Mouse (Mus musculus): ENCODE data around the gene Hist1h2ae.
"Not testable (repeated sequence)": the region's sequence is repeated elsewhere in the genome, so short reads cannot be mapped to it uniquely, and the experiment has no call there.

Hist1h2ae gene

DNA sequence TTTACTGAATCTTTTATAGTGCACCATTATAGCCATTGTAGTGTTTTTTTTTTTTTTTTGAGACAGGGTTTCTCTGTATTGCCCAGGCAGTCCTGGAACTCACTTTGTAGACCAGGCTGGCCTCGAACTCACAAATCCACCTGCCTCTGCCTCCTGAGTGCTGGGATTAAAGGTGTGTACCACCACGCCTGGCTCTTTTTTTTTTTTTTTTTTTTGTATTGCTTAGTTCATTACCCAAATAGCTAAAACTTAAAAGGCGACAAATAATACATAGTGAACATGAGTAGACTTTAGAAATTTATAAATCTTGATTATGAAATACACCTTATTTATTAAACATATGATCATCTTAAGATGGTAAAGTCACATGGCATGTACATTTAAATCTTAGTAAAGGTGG lies 29.5 kb downstream of the Hist1h2ae start:
- DNase-seq (ENCODE audit: low spot score in 2 of 2) = no peak

DNA sequence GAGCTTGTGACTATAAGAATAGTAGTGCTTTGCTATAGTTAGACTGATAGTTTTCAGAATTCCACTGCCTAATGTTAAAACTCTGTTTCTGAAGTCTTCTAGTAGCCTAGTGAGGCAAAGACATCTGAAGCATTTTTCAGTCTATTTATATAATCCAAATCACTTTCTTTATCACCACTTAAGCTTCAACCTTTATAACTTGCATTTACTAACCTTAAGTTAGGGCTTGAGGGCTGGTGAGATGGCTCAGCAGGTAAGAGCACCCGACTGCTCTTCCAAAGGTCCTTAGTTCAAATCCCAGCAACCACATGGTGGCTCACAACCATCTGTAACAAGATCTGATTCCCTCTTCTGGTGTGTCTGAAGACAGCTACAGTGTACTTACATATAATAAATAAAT lies 31.2 kb downstream of the Hist1h2ae start:
- not testable (repeated sequence) for DNase-seq (ENCODE audit: low spot score in 2 of 2)

DNA sequence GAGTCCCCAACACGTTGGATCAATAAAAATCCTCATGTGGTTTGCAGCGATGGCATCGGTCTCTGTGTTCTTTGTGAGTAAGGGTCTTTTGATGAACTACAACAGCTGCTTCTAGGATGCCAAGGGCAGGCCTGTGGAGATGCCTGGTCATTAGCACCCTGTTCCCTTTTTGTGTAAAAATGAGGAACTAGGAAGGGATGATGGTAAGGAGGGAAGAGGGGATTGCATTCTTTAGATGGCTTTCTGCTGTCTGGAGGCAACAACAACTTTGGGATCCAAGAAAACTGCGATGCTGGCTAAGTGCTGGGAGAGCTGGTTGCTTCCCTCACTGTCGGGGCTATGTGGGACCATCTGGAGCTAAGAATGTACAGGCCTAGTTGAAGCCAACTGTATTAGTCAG lies 32.8 kb downstream of the Hist1h2ae start:
- DNase-seq (ENCODE audit: low spot score in 2 of 2) = no peak

DNA sequence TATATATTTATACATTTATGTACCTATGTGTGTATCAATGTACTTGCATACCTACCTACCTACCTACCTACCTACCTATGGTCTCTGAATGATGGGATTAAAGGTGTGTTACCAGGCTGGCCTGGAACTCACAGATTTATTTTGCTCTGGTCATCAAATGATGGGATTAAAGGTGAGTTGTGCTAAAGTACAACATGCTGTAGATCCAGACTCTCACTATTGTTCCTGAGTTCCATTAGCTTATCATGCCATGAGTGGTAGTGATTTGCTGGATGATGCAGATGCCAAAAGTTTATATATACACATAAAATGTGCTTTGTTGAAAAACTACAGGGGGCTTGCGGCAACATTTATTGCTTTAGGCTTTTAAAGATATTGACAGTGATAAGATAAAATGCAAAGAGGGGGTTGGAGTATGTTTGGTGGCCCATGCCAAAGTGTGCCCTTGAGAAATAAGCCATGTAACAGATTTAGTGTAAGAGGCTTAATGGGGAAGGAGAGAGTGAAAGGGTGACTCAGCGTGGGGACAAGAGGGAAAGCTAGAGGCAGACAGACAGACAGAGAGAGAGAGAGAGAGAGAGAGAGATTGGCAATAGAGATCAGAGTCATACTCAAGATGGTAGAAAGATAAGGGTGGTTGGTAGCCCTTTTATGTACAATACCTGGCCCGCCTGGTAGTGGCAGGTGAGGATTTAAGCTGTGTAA lies 33.9 kb downstream of the Hist1h2ae start:
- DNase-seq (ENCODE audit: low spot score in 2 of 2) = no peak

DNA sequence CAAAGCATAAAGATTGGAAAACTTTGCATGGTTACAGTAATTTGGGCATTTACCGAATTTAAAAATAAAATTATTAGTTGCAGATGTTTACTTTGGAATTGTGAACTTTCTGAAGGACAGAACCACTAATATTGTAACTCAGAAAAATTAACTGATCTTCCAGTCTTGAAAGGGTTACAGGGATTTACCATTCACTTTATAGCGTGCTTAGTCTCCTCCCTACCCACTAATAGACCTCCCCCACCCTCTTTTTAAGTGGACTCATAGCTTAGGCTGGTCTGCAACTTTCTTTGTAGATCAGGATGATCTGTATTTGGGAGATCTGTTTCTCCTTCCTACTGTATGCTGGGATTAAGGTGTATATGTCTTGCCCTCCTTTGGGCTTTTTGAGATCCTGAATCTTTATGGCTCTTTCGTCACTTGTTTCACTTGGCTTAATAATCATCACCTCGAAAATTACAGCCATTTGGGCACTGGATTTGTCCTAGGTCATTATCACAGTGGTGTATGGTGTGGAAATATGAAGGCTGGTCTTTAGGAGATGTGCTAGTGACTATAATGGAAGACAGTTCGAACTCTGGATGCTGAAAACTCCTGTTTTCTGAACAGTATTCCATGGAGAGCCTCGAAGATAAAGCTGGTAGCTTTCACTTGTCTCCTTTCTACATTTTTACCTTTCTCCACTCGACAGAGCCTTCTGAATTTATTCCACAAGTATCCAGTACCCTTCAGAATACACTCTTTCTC lies 34.8 kb downstream of the Hist1h2ae start:
- DNase-seq (ENCODE audit: low spot score in 2 of 2) = no peak

DNA sequence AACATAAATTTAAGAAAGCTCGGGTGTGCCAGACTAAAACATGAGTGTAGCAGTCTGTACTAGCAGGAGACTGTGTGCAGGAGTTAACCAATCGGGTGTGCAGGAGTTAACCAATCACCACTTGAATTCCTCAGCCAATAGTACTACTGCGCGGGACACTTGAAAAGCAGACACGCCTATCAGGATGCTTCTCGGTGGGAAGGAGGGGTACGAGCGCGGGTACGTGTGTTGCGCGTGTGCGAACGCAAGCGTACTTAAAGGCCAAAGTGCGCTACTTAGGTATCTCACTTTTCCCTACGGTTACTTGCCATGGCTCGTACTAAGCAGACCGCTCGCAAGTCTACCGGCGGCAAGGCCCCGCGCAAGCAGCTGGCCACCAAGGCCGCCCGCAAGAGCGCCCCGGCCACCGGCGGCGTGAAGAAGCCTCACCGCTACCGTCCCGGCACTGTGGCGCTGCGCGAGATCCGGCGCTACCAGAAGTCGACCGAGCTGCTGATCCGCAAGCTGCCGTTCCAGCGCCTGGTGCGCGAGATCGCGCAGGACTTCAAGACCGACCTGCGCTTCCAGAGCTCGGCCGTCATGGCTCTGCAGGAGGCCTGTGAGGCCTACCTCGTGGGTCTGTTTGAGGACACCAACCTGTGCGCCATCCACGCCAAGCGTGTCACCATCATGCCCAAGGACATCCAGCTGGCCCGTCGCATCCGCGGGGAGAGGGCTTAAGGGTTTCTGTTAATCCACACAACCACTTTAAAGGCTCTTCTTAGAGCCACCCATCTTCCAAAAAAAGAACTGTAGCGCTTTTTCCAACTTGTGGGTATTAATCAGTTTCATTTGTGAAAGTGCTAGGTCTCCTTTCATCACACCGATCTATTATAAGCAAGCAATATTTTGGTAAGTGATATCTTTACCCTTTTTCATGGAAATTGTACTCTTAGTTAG lies 35.6 kb downstream of the Hist1h2ae start, which contains the start of gene Hist1h3g:
Gene Hist1h3g (plus strand): TSS at position 286 of the 939 bp plus-strand sequence.
- peak; percentile 86 to 94 for DNase-seq (ENCODE audit: low spot score in 2 of 2)

DNA sequence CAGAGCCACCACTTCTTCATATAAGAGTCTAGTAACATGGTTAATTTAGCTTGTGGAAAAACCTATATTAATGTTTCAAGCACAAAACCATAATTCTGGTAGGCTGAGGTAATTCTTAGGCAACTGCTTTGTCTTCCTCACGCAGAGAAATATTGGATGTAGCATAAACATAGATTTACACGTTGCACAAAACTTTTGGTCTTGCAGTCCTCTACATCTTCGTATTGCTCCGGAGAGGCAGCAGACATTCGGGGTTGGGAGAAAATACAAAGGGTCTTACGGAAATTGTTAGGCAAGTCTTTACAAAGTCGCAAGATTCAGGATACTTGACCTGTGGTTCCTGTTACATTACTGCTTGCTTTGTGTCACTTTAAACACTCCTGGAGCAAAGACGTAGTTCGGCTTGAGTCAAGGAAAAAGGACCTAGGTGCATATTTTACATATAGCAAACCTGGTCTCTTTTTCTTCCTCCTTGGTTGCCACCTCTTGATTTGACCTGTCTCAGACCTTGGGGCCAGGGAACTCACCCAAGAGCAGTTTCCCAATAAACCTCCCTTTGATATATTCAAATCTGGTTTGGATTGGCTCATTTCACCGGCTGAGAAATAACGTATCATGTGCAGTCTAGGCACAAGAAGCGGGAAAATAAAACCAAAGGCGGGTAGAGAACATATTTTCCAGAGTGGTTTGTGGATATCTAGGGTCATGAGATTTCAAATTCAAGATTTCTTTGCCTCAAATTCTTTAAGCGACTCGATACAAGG lies 36.5 kb downstream of the Hist1h2ae start:
- no peak for DNase-seq (ENCODE audit: low spot score in 2 of 2)

DNA sequence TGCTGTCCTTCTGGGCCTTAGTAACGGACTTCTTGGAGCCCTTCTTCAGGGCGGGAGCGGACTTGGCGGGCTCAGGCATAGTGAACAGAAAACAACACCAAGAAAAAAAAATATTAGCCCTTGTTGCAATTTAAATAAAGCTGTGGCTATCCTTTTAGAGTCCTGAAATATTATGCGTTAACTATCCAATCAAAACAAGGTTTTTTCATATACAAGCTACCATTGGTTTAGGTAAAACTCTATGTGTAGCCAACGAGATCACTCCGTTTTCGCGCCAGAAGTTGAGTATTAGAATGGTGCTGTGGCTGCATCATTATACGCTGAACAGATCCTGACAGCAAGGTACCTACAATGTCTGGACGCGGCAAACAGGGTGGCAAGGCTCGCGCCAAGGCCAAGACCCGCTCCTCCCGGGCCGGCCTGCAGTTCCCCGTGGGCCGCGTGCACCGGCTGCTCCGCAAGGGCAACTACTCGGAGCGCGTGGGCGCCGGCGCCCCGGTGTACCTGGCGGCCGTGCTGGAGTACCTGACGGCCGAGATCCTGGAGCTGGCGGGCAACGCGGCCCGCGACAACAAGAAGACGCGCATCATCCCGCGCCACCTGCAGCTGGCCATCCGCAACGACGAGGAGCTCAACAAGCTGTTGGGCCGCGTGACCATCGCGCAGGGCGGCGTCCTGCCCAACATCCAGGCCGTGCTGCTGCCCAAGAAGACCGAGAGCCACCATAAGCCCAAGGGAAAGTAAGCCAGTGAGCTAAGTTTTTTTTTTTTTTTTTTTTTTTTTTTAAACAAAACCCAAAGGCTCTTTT lies 37.3 kb downstream of the Hist1h2ae start, which contains the start of gene Hist1h2af:
Gene Hist1h2af (plus strand): TSS at position 347 of the 808 bp plus-strand sequence.
- peak; percentile 72 to 81 for DNase-seq (ENCODE audit: low spot score in 2 of 2)

DNA sequence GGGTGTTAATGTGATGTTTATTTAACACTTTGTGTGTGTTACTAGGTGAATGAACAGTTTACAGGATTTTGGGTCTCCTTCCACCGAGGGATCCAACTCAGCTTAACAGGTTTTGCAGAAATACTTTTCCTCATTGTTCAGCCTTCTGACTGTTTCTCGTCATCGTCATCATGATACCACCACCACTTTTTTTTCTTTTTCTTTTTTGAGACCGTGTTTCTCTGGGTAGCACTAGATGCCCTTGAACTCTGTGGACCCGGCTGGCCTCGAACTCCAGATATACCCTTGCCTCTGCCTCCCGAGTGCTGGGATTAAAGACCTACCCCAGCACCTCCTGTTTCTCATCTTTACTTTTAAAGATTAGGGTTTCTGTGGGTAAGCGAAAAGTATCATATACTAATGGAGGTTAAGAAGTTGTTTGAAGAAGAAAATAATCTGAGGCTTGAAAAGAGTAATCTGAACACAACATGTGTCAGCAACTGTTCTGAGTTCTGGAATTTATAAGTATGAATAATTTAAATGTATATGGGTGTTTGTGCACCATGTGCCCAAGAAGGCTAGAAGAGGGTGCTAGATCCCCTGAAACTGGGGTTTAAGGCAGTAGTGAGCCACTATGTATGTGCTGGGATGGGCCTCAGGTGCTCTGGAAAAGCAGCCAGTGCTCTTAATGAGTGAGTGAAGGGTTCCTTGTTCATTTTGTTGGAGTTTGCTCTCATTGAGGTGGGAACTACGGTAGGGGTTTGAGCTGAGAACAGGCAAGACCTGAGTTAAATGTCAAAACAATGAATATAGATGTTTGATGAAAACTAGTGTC lies 38.6 kb downstream of the Hist1h2ae start:
- no peak for DNase-seq (ENCODE audit: low spot score in 2 of 2)

DNA sequence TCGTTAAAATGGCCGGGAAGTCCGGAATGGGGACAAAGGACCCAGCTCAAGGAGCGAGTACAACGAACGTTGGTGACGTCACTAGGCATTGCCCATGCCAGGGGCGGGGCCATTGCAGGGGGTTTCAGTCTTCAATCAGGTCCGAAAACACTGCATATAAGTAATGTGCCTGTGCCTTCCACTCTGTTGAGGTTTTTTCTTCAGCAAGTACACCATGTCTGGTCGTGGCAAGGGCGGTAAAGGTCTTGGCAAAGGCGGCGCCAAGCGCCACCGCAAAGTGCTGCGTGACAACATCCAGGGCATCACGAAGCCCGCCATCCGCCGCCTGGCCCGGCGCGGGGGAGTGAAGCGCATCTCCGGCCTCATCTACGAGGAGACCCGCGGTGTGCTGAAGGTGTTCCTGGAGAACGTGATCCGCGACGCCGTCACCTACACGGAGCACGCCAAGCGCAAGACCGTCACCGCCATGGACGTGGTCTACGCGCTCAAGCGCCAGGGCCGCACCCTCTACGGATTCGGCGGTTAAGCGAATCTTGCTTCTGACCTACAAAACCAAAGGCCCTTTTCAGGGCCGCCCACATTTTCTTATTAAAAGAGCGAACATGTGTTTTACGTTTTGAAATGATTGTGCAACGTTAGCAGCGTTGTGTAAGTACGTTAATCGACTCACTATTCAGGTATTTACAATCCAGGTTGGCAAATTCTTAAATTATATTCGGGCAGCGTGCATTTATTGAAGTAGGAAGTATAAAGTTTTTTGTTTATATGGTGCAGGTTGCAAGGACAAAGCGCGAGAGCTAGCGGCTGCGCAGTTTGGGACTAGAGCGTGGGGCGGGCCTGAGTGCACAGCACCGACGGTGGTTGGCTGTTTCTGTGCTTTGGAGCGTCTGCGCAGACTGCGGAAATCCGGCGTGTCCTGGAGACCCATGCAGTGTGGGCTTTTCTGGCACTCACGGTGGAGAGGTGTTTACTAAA lies 39.8 kb downstream of the Hist1h2ae start, which contains the start of gene Hist1h4h:
Gene Hist1h4h (plus strand): TSS at position 150 of the 975 bp plus-strand sequence.
- DNase-seq (ENCODE audit: low spot score in 2 of 2) = peak; percentile 95 to 97

DNA sequence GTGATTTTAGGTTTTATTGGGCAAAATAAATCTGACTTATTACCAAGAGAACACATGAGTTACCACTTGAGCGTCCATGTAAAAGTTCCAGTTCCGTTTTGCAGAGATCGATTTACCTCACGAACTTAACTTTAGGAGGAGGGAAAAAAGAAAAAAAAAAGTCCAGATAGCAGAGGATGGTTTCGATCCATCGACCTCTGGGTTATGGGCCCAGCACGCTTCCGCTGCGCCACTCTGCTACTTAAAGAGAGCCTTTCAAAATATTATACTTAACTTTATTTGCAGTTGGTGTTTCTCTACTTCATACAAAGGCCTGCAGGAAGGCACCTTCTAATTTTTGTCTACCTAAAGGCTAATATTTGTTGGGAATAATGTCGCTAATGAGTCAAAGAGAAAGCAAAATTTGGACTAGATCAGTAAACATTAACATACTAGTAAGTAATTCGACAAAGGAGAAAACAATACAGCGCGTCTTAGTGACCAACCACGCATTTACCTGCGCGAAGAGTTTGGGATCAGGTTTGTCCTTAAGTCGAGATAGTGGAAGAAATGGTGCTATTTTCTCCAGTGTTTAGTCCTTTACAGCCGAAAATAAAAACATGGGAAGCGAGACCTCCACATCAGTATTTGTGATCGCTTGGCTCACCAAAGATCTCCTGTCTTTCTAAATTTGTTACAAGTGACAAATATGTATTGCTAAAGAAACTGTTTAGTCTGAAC lies 40.7 kb downstream of the Hist1h2ae start:
- peak; percentile 36 to 49 for DNase-seq (ENCODE audit: low spot score in 2 of 2)

DNA sequence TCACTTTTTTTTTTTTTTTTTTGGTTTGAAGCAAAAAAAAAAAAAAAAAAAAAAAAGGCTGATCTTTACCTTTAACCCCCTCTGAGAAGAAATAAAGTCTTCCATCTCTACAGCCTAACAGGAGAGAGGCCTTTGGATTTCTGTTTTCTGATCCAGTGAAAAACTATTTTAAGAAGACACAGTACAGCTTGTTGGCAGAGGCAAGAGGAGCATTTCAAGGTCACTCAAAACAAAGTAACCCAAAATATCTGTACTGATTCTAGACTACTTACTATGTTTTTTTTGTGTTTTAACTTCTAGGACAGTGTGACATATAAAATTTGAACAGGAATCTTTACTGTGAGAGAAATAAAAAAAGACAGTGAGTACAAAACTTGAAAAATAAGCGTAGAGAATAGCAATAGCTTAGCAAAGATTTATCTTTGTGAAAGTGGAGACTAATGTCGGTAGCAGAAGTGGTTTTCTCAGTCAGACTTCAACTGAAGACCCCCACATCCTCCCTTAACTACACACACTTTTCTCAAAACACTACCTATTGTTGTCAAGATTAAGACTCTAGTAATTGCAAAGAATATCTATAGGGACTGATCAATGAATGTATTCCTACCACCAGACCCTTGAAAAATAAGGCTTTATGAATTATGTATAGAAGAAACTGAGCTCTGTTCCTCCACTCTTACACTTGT lies 41.4 kb downstream of the Hist1h2ae start:
- DNase-seq (ENCODE audit: low spot score in 2 of 2) = no peak

DNA sequence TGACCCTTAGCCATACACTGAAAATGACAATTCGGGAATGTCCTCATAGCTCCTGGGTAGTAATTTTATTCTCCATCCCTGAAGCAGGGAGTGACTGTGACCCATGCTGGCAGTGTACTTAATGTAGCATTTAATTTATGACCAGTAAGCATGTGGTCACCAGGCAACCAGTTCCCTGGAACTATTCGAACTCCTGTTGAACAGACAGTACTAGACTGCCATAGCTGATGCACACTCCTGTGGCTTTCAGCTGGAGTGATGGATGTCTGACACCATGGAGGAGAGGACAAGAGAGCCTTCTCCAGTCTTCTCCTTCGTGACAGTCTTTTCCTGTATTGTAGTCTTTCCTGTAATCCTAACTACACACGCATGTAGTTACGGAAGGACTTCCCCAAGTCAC lies 42.0 kb downstream of the Hist1h2ae start:
- no peak for DNase-seq (ENCODE audit: low spot score in 2 of 2)

DNA sequence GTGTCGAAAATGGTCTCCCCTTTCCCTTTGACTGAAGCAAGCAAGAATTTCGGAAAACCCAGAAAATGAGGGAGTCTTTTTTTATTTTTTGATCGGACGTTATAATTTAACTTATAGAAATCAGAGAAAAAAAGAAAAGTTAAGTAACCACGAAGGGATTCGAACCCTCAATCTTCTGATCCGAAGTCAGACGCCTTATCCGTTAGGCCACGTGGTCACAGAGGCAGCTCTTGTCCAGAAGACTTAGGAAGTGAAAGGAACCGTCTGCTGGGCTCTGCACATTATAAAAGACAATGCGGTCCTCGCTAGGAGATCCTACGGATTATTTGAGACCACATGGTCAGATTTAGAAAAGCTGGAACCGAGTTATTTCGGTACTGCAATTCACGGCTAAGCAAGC lies 44.7 kb downstream of the Hist1h2ae start:
- DNase-seq (ENCODE audit: low spot score in 2 of 2) = peak; percentile 84 to 88

DNA sequence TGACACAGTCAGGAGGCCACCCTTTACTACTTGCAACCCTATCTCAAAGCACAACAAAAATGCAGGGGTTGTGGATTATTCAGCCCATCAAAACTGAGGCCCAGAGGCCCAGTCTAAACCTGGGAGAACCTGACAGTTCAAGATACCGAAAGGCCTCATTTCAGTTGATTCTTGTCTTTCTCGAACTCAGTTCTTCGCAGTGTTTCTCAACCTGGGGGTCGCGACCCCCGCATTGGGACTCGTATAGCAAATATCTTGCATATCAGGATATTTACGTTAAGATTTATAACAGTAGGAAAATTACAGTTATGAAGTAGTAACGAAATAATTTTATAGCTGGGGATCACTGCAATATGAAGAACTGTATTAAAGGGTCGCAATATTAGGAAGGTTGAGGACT lies 45.1 kb downstream of the Hist1h2ae start:
- DNase-seq (ENCODE audit: low spot score in 2 of 2) = no peak

DNA sequence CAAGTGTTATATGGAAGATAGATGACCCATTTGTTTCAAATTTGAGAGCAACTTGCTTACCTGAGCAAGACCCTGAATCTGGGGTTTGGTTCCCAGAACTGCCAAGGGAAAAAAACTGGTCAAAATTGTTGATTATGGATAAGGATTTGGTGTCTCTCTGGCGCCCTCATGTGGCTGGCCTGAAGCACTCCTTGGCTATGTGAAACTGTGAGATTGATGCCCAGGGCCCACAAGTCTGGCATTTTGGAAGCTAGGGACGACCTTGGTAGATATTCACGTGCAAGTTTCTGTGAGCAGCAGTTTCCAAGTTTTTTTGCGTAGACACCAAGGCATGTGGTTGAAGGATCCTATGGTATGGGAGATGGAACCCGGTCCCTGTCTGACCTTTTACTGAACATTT lies 46.4 kb downstream of the Hist1h2ae start:
- peak in 1 of 2 experiments; percentile 26 for DNase-seq (ENCODE audit: low spot score in 2 of 2)

DNA sequence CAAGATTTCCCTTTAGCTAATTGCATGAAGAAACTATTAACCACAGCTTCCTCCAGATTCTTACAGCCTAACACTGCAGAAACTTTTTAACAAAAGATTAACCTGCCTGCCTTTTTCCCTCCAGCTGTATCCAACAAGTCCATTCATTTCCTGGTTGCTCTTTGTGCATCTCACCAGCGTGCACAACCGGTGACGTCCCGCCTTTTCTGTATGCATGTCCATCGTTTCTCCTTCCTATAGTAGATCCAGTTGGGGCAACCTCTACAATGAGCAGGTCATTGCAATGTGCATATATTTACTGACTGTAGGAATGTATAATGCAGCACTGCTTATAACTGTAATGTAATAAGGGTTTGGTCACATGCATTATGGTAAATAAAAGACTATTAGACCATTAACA lies 47.0 kb downstream of the Hist1h2ae start:
- no peak for DNase-seq (ENCODE audit: low spot score in 2 of 2)

Measured in right cerebral cortex, postnatal 36 days (tissue).